In the genomic region with DNA sequence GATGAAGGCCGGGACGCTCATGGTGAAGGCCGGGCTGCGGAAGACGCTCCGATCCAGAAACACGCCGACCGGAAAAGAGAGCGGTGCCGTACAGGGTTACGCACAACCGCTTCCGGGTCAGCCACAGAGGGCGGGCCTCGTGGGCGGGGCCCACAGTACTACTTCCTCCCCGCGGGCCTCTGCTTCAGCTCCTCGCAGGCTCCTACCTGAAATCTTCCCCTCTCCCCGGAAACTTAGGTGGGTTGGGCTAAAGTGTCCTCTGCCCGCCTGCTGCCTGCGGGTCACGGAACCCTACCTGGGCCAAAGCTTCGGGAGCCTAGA, we compare ENCODE assay signal across 8 mouse cellular contexts. TPM values are rescaled to one million over a fixed set of nuclear protein-coding genes. Genes with fewer than 3 reads are reported as not detected.
DNase-seq lines count a peak whose midpoint lies in the region; ATAC-seq and TF ChIP-seq lines count a peak whose summit lies in the region.

Eif3m (minus strand) TSS at position 114 of the 321 bp plus-strand sequence.

- no peaks in the 10 kb centered on the region for H3K9me3 ChIP-seq in erythroblast, embryonic 14.5 days (ENCODE audit: control insufficient read depth, low read length)
- H3K9me3 ChIP-seq in heart, embryonic 11.5 days (replicated peaks; ENCODE audit: control insufficient read depth, low read length): no peaks in the 10 kb centered on the region
- no peaks in the 10 kb centered on the region for H3K9me3 ChIP-seq in kidney, embryonic 16.5 days (ENCODE audit: low read length)

- H3K27me3 ChIP-seq in C2C12 (ENCODE audit: control insufficient read depth, insufficient read depth, insufficient read length): no peaks in the 10 kb centered on the region
- no peaks in the 10 kb centered on the region for H3K27me3 ChIP-seq in erythroblast, embryonic 14.5 days (ENCODE audit: control insufficient read depth)
- no peaks in the 10 kb centered on the region for H3K27me3 ChIP-seq in heart, embryonic 11.5 days (ENCODE audit: control insufficient read depth, insufficient read depth, low read length)
- no peaks in the 10 kb centered on the region for H3K27me3 ChIP-seq in kidney, embryonic 16.5 days (ENCODE audit: insufficient read depth, low read length)
- H3K27me3 ChIP-seq in liver, adult 2 months (ENCODE audit: control insufficient read depth, insufficient read depth, low read length): no peaks in the 10 kb centered on the region
- no peaks in the 10 kb centered on the region for H3K27me3 ChIP-seq in myocyte (ENCODE audit: control insufficient read depth, insufficient read depth, insufficient read length)
- no peaks in the 10 kb centered on the region for H3K27me3 ChIP-seq in splenic B cell, adult 2 months (ENCODE audit: control insufficient read depth, insufficient read depth, low read length, poor library complexity, severe bottlenecking)

- peak within 1 kb of the TSS; percentile 94 for H3K9ac ChIP-seq in heart, embryonic 11.5 days (ENCODE audit: low read depth, low read length)
- H3K9ac ChIP-seq in kidney, embryonic 16.5 days (replicated peaks; ENCODE audit: low read length): peak within 1 kb of the TSS; percentile 95
- H3K9ac ChIP-seq in liver, adult 2 months (ENCODE audit: low read depth, low read length): peak within 1 kb of the TSS; percentile 96

- peak within 1 kb of the TSS; percentile 92 for H3K4me3 ChIP-seq in C2C12 (ENCODE audit: insufficient read depth, poor library complexity, severe bottlenecking)
- peak within 1 kb of the TSS; percentile 98 for H3K4me3 ChIP-seq in erythroblast, embryonic 14.5 days (replicated peaks)
- peak within 1 kb of the TSS; percentile 90 for H3K4me3 ChIP-seq in heart, embryonic 11.5 days (ENCODE audit: low read depth, low read length)
- peak within 1 kb of the TSS; percentile 91 for H3K4me3 ChIP-seq in kidney, embryonic 16.5 days (ENCODE audit: low read length)
- H3K4me3 ChIP-seq in liver, adult 2 months (ENCODE audit: insufficient read depth, low read depth, low read length): peak within 1 kb of the TSS; percentile 89
- peak within 1 kb of the TSS; percentile 85 for H3K4me3 ChIP-seq in myocyte

- peak; percentile 100 for ATAC-seq in heart, embryonic 11.5 days (replicated peaks; ENCODE audit: insufficient number of reproducible peaks, low FRiP score, low TSS enrichment)
- peak; percentile 99 for ATAC-seq in kidney, embryonic 16.5 days (ENCODE audit: low FRiP score, low TSS enrichment)

- TF ChIP-seq CTCF in C2C12 (IDR thresholded peaks at IDR 0.05; ENCODE audit: control insufficient read depth, insufficient read depth, insufficient read length): no peak
- TF ChIP-seq CTCF in brain, embryonic 14.5 days (IDR thresholded peaks at IDR 0.05; ENCODE audit: borderline replicate concordance, extremely low read depth, insufficient read depth, insufficient read length): no peak
- TF ChIP-seq CTCF in liver, adult 2 months (IDR thresholded peaks at IDR 0.05; ENCODE audit: low read depth, low read length): no peak

- H3K4me2 ChIP-seq in heart, embryonic 11.5 days: peak within 1 kb of the TSS; percentile 84
- H3K4me2 ChIP-seq in kidney, embryonic 16.5 days (replicated peaks; ENCODE audit: low read depth, low read length): peak within 1 kb of the TSS; percentile 85
- peak within 1 kb of the TSS; percentile 88 for H3K4me2 ChIP-seq in myocyte (ENCODE audit: low read depth)

- DNase-seq in brain, embryonic 14.5 days (ENCODE audit: low read depth): peak; percentile 96
- peak; percentile 85 for DNase-seq in liver, adult 2 months (ENCODE audit: extremely low read depth, low read depth, low spot score)
- peak; percentile 94 for DNase-seq in splenic B cell, adult 2 months (ENCODE audit: low read depth, low spot score)

- peak; percentile 15; the same call in 1 of the 2 replicates for TF ChIP-seq POLR2A in brain, embryonic 14.5 days (IDR thresholded peaks at IDR 0.05; ENCODE audit: borderline replicate concordance, extremely low read depth, insufficient read depth, insufficient read length, poor library complexity, severe bottlenecking)
- 0 out of 2 replicates have a peak, but pooled peaks have one; percentile 23 for TF ChIP-seq POLR2A in liver, adult 2 months (IDR thresholded peaks at IDR 0.05; ENCODE audit: extremely low read depth, insufficient read depth, low read length)
- peak; percentile 74 for TF ChIP-seq POLR2A in myocyte (IDR thresholded peaks at IDR 0.05; ENCODE audit: insufficient read length, low read depth)

- H3K36me3 ChIP-seq in C2C12 (ENCODE audit: control insufficient read depth, insufficient read depth): peaks cover 30% of the 10 kb centered on the region
- H3K36me3 ChIP-seq in erythroblast, embryonic 14.5 days (ENCODE audit: control insufficient read depth): peaks cover 25% of the 10 kb centered on the region
- peaks cover 4% of the 10 kb centered on the region; the same call in 1 of the 2 replicates for H3K36me3 ChIP-seq in heart, embryonic 11.5 days (ENCODE audit: control insufficient read depth, insufficient read depth, low read length)
- peaks cover 16% of the 10 kb centered on the region for H3K36me3 ChIP-seq in kidney, embryonic 16.5 days (ENCODE audit: insufficient read depth, low read length)
- peaks cover 13% of the 10 kb centered on the region for H3K36me3 ChIP-seq in liver, adult 2 months (ENCODE audit: control insufficient read depth, insufficient read depth, low read length)
- peaks cover 18% of the 10 kb centered on the region for H3K36me3 ChIP-seq in myocyte (ENCODE audit: control insufficient read depth, insufficient read depth)
- H3K36me3 ChIP-seq in splenic B cell, adult 2 months (ENCODE audit: control insufficient read depth, insufficient read depth, low read length, poor library complexity, severe bottlenecking): no peaks in the 10 kb centered on the region; the same call in 1 of the 2 replicates

- peak within 1 kb of the TSS; percentile 100 for H3ac ChIP-seq in C2C12 (ENCODE audit: control insufficient read depth, insufficient read length, low read depth)
- H3ac ChIP-seq in myocyte (ENCODE audit: control insufficient read depth, insufficient read length): peak within 1 kb of the TSS; percentile 37

- peak within 1 kb of the TSS; percentile 51 for H3K27ac ChIP-seq in heart, embryonic 11.5 days (ENCODE audit: low read depth, low read length)
- peak within 1 kb of the TSS; percentile 82 for H3K27ac ChIP-seq in kidney, embryonic 16.5 days (ENCODE audit: low read length)
- H3K27ac ChIP-seq in liver, adult 2 months (replicated peaks; ENCODE audit: insufficient read depth, low read depth, low read length): peak within 1 kb of the TSS; percentile 84

- H3K4me1 ChIP-seq in erythroblast, embryonic 14.5 days (ENCODE audit: control insufficient read depth): peaks cover 50% of the 10 kb centered on the region
- no peaks in the 10 kb centered on the region for H3K4me1 ChIP-seq in heart, embryonic 11.5 days (ENCODE audit: control insufficient read depth, insufficient read depth, low read length)
- peaks cover 29% of the 10 kb centered on the region for H3K4me1 ChIP-seq in kidney, embryonic 16.5 days (ENCODE audit: insufficient read depth, low read length)
- no peaks in the 10 kb centered on the region; the same call in 1 of the 2 replicates for H3K4me1 ChIP-seq in liver, adult 2 months (ENCODE audit: control insufficient read depth, insufficient read depth, low read length)

- 0% methylated on average over 25 of the region's 25 CpGs for WGBS in heart, embryonic 11.5 days (ENCODE audit: insufficient replicate concordance)
- 0% methylated on average over 25 of the region's 25 CpGs for WGBS in kidney, embryonic 16.5 days
- under 1% methylated on average over 25 of the region's 25 CpGs for WGBS in liver, adult 2 months

- peaks cover 54% of the 10 kb centered on the region for H3K79me2 ChIP-seq in C2C12 (ENCODE audit: control insufficient read depth, insufficient read depth)
- H3K79me2 ChIP-seq in liver, adult 2 months (ENCODE audit: control insufficient read depth, insufficient read depth, low read length): peaks cover 6% of the 10 kb centered on the region; the same call in 1 of the 2 replicates
- H3K79me2 ChIP-seq in myocyte (ENCODE audit: control insufficient read depth, insufficient read depth): peaks cover 39% of the 10 kb centered on the region

- peaks cover 42% of the 10 kb centered on the region for H3K79me3 ChIP-seq in C2C12 (ENCODE audit: low read depth)

TF ChIP-seq in C2C12, 6 proteins besides CTCF, POLR2A, EP300 and RAD21:
- TF ChIP-seq CEBPB (IDR thresholded peaks at IDR 0.05; ENCODE audit: low read depth): no peak
- peak; percentile 67 for TF ChIP-seq MAX (IDR thresholded peaks at IDR 0.05)
- no peak for TF ChIP-seq USF1 (IDR thresholded peaks at IDR 0.05; ENCODE audit: low read depth)

TF ChIP-seq in myocyte, 11 proteins besides CTCF, POLR2A, EP300 and RAD21:
- TF ChIP-seq USF1 (IDR thresholded peaks at IDR 0.05; ENCODE audit: low read depth) (no peak), TCF3 (IDR thresholded peaks at IDR 0.05; ENCODE audit: insufficient read length, low read depth) (no peak), E2F4 (IDR thresholded peaks at IDR 0.05; ENCODE audit: insufficient read depth) (no peak), REST (IDR thresholded peaks at IDR 0.05; ENCODE audit: insufficient read depth, insufficient read length) (no peak), POLR2AphosphoS2 (IDR thresholded peaks at IDR 0.05; ENCODE audit: insufficient read length, low read depth) (peak; percentile 58), MAX (IDR thresholded peaks at IDR 0.05; ENCODE audit: low read depth) (no peak), CEBPB (IDR thresholded peaks at IDR 0.05; ENCODE audit: insufficient read depth, poor library complexity, severe bottlenecking) (no peak), MYOG (IDR thresholded peaks at IDR 0.05; ENCODE audit: control insufficient read depth in 1 of 3, insufficient read depth in 1 of 3, insufficient read length in 2 of 3, low read depth in 2 of 3) (no peak)

RNA-seq across cellular contexts. Expression of gene Eif3m, which starts in this region (rescaled TPM):
- polyA plus RNA-seq in C2C12 (2012; fragmentation: generic; extraction: Trizol) (116 TPM), myocyte (2012; fragmentation: generic; extraction: Trizol) (114 TPM)
- 110 and 115 TPM in 2 replicates for polyA plus RNA-seq in brain, embryonic 14.5 days (2012; rRNA removed)
- polyA plus RNA-seq in erythroblast, embryonic 14.5 days (2012): 0.95 and 1.2 TPM in 2 replicates
- 238 and 240 TPM in 2 replicates for polyA plus RNA-seq in heart, embryonic 11.5 days (2014; fragmentation: Nextera tagmentation; extraction: Ambion mirVana)
- 332 and 352 TPM in 2 replicates for polyA plus RNA-seq in kidney, embryonic 16.5 days (2015; fragmentation: Nextera tagmentation; extraction: Ambion mirVana)
- 104 and 122 TPM in 2 replicates for total RNA-seq in liver, adult 2 months (2014; rRNA removed)
- 13.6 and 19.1 TPM in 2 replicates for polyA plus RNA-seq in liver, adult 2 months (2012; rRNA removed)

Comparison
In these comparisons a context has a peak if more than half of its experiments do, and no peak if none do; other contexts are left out.
1. Peak in every context shown above with its lines: DNase-seq, ATAC-seq, H3K4me3 ChIP-seq and H3K27ac ChIP-seq.
2. POLR2A ChIP-seq: peak in every context shown above with its lines; median percentile 74 in myocyte; 23 in liver, adult 2 months; 15 in brain, embryonic 14.5 days.